Mouse (Mus musculus) heart, embryonic 14.5 days (tissue): ENCODE data around the gene Sec24b. TPM values are rescaled to one million over a fixed set of nuclear protein-coding genes. Genes with fewer than 3 reads are reported as not detected.

Source experiments
- ATAC-seq: fragments of 200-750 bp; cut with Nextera tagmentation; 2 replicates; pipeline ENCODE4 v1.8.0; 2017; ENCODE audit warnings: low read depth, moderate TSS enrichment; ENCODE audit not compliant: insufficient number of reproducible peaks, insufficient read depth, low FRiP score
- H3K27ac ChIP-seq, 2 experiments: fragments of 200-500 bp in 1 of 2; fragments of 300-500 bp in 1 of 2; sonication (generic) in 1 of 2; replicated peaks in 1 of 2; 2 replicates each; pipeline ENCODE4 v1.5.1; 2012 to 2014; ENCODE audit warnings: low read depth in 2 of 2, low read length in 2 of 2, control low read depth in 1 of 2, mild to moderate bottlenecking in 1 of 2, mixed read lengths in 1 of 2; ENCODE audit not compliant: control insufficient read depth in 1 of 2, insufficient read depth in 1 of 2
- H3K27me3 ChIP-seq: fragments of 300-500 bp; sonication (generic); 2 replicates; pipeline ENCODE4 v1.6.1; 2014; ENCODE audit warnings: mild to moderate bottlenecking, low read length, control low read depth; ENCODE audit not compliant: control insufficient read depth, insufficient read depth
- H3K36me3 ChIP-seq: fragments of 300-500 bp; sonication (generic); 2 replicates; pipeline ENCODE4 v1.6.1; 2014; ENCODE audit warnings: mild to moderate bottlenecking, control low read depth, low read length, mixed read lengths; ENCODE audit not compliant: control insufficient read depth, insufficient read depth
- H3K4me1 ChIP-seq, 2 experiments: fragments of 200-500 bp in 1 of 2; fragments of 300-500 bp in 1 of 2; sonication (generic) in 1 of 2; 2 replicates each; pipeline ENCODE4 v1.6.1; 2012 to 2014; ENCODE audit warnings: low read length in 2 of 2, control low read depth in 1 of 2, mixed read lengths in 1 of 2; ENCODE audit not compliant: control insufficient read depth in 2 of 2, insufficient read depth in 2 of 2
- H3K4me2 ChIP-seq: fragments of 300-500 bp; sonication (generic); 2 replicates; pipeline ENCODE4 v1.6.1; 2014; ENCODE audit warnings: mild to moderate bottlenecking, low read length
- H3K4me3 ChIP-seq, 2 experiments: fragments of 200-500 bp in 1 of 2; fragments of 300-500 bp in 1 of 2; sonication (generic) in 1 of 2; 2 replicates each; pipeline ENCODE4 v1.5.1; 2012 to 2014; ENCODE audit warnings: low read length in 2 of 2, mild to moderate bottlenecking in 2 of 2, control low read depth in 1 of 2, low read depth in 1 of 2, moderate library complexity in 1 of 2; ENCODE audit not compliant: control insufficient read depth in 1 of 2, insufficient read depth in 1 of 2
- H3K9ac ChIP-seq: fragments of 300-500 bp; sonication (generic); 2 replicates; pipeline ENCODE4 v1.6.1; 2014; ENCODE audit warnings: mild to moderate bottlenecking, low read length
- H3K9me3 ChIP-seq: fragments of 300-500 bp; sonication (generic); 2 replicates; pipeline ENCODE4 v1.6.1; 2016; ENCODE audit warnings: low read length, control low read depth; ENCODE audit not compliant: control insufficient read depth
- WGBS: fragments of 180-500 bp; shearing (Covaris S2); extraction: QIAGEN DNeasy Blood & Tissue Kit; methylation state at CpG from one replicate; pipeline ENCODE4 v1.1.7; 2014; 5-methylcytosine and 5-hydroxymethylcytosine counted together
- polyA plus RNA-seq: library from polyadenylated mRNA; unstranded; fragments of >200 nt; fragmentation: Nextera tagmentation; extraction: Ambion mirVana; gene quantifications from 2 replicates; pipeline ENCODE4 v1.2.1, GENCODE M21; 2014

Gene Sec24b
- polyA plus RNA-seq, 1 experiment from 2014 or later = 26.5 TPM

DNA sequence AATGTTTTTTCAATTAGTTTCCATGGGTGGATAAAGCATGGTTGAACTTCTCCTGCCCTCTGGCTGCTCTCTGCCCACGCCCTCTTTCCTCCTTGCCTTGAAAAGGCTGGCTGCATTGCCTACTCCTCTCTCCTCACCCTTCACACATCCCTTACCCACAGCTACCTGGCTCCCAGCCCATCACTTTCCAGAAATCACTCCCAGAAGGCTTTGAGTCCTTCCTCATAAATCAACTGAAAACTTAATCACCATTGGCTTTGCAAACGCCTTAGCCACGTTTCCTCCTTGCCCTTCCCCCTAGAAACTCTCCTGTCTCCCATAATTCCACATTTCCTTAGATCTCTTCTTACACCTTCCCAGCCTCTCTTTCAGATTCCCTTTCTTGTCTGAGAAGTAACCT lies 123.5 kb downstream of the Sec24b start:
- Histone ChIP-seq H3K9me3 (no peaks in the 10 kb centered on the region), H3K4me3 (no peak overlapping the region), H3K27ac (no peak overlapping the region), H3K36me3 (no peaks in the 10 kb centered on the region), H3K9ac (no peak overlapping the region), H3K27me3 (no peaks in the 10 kb centered on the region), H3K4me1 (no peaks in the 10 kb centered on the region), H3K4me2 (no peak overlapping the region)
- no peak for ATAC-seq
- WGBS = 59% methylated on average over 3 of the region's 3 CpGs

DNA sequence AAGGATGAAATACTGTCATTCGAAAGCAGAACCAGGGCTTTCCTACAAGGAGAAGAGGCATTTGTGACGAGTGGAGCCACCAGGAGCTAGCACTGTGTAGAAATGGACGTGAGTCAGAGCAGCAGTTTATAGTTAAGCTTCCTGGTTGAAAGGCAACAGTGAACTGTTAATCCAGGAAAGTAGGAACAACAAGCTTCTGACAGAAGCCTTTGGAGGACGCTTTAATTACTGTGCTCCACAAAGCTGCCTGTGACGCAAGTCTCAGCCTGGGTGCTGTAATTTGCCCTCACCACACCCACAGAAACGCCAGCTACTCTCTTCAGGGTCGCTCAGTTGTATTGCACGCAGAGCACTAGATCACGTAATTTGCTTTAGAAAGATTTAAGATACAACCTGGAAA lies 124.8 kb downstream of the Sec24b start:
- ATAC-seq = no peak
- no peaks in the 10 kb centered on the region for H3K9me3 ChIP-seq

More for the DNA sequence above, 124.8 kb downstream of the Sec24b start:
- Histone ChIP-seq H3K4me1 (no peaks in the 10 kb centered on the region), H3K9ac (no peak overlapping the region), H3K4me2 (no peak overlapping the region), H3K36me3 (no peaks in the 10 kb centered on the region), H3K4me3 (no peak overlapping the region), H3K27me3 (no peaks in the 10 kb centered on the region), H3K27ac (no peak overlapping the region)
- 61% methylated on average over 9 of the region's 9 CpGs for WGBS

Other genes with a start within 250 kb of the Sec24b start
- gene Rrh, start 239.0 kb downstream of the Sec24b start, polyA plus RNA-seq = not detected in 2 replicates
- 14.0 and 21.5 TPM in 2 replicates for gene Gar1, start 230.2 kb downstream of the Sec24b start, polyA plus RNA-seq
- 2.7 and 3.4 TPM in 2 replicates for gene Cfi, start 225.7 kb downstream of the Sec24b start, polyA plus RNA-seq
- 67.3 and 67.9 TPM in 2 replicates for gene Pla2g12a, start 182.9 kb downstream of the Sec24b start, polyA plus RNA-seq
- 66.4 and 74.2 TPM in 2 replicates for gene Casp6, start 160.1 kb downstream of the Sec24b start, polyA plus RNA-seq
- gene Mcub, start 91.3 kb downstream of the Sec24b start, polyA plus RNA-seq = 4.7 and 5.1 TPM in 2 replicates
- 2.0 and 2.3 TPM in 2 replicates for gene Col25a1, start 69.9 kb upstream of the Sec24b start, polyA plus RNA-seq